Mouse (Mus musculus): ENCODE results near the gene Pebp1. TPM values are rescaled to one million over a fixed set of nuclear protein-coding genes. Genes with fewer than 3 reads are reported as not detected.

Gene Pebp1
- 302 TPM for polyA plus RNA-seq (2014; fragmentation: Illumina TruSeq; extraction: RNeasy Lipid Tissue Mini Kit (QIAGEN cat#74804); ENCODE audit: low read depth, low replicate concordance)

DNA sequence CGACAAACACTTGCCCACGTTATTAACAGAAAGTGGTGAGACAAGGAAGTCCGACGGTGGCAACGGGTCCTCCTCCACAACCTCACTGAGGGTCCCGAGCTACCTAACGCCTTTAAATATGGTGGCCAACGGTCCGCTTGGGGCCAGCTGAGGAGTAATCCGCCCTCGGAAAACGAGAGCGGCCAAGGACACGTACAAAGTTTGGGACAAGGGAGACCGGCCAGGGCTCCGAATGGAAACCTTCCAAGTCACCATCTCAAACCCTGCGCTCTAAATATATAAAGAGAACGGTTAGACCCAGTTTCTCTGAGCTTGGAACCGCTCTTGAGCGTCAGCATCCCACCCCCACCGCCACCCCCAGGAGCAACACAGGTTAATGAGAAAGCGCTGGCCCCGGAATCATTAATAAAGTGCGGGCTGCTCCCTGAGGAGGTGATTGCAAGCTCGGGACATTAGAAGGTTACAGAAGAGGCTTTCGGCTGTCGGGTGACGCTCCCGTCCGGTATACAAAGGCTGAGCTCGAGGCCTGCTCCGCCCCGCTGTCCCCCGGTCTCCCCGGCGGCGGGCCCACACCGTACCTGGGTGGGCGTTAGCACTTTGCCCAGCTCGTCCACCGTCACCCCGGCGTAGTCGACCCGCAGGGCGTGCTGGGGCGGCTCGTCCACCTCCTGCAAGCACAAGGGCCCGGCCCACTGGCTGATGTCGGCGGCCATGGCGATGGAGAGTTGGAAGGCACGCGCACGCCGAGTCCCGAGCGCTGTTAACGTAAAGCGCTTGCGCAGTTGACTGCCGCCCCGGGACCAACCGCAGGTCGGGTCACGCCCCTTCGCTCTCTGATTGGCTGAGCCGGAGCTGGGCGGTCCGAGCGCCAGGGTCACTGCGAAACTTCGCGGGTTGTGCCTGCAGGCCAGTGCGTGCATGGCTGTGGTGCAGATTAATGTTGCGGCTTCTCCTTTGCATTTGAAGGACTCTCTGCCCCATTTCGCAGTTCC is at the start of gene Pebp1:
TSS of gene Pebp1 (minus strand) at position 795 of the 992 bp plus-strand sequence.

DNA sequence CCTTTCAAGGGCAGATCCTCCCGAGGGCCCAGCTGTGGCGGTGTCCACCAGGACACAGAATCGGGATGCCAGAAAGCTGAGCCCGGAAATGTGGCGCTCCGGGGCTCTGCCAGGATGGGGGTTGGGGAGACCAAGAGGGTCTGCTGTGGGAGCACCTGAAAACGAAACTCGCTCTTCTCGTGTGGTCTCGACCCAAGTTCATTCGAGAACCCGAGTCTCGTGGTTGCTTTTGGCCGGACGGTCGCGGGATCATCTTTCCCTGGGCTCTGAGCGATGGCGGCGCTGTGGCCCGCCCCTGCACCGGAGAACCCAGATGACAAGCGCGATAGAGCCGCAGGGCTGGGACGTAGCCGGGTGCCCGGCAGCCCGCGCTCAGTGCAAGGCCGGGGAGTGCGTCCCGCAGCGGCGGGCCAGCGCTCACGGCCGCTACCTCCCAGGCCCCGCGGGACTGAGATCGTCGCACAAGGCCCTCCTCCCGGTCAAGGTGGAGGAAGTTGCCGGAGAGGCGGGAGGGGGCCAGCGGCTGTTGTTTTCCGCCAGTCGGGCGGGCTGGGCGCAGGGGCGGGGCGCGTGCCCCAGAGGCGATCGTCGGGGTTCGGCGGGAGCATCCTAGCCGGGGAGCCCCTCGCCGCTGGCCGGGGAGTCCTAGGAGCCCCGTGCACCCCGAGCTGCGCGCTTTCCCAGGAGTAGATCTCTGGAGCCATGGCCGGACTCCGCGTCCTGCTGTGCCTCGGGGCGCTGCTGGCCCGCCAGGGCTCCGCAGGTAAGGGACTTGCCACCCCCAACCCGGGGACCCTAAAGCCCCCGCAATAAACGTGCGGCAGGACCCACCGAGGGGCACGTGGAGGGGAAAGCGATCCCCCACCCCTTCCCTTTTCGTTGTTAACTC is 31.6 kb upstream of the Pebp1 start, which contains the start of gene Vsig10:
TSS of gene Vsig10 (plus strand) at position 343 of the 889 bp plus-strand sequence.

Other genes starting within 250 kb of the Pebp1 start
- gene Suds3, start 171.5 kb downstream of the Pebp1 start, polyA plus RNA-seq (2014; fragmentation: Illumina TruSeq; extraction: RNeasy Lipid Tissue Mini Kit (QIAGEN cat#74804); ENCODE audit: low read depth, low replicate concordance): 44.9 TPM
- gene Taok3, start 167.5 kb downstream of the Pebp1 start, polyA plus RNA-seq (2014; fragmentation: Illumina TruSeq; extraction: RNeasy Lipid Tissue Mini Kit (QIAGEN cat#74804); ENCODE audit: low read depth, low replicate concordance): 6.6 TPM
- gene Vsig10, start 31.5 kb upstream of the Pebp1 start, polyA plus RNA-seq (2014; fragmentation: Illumina TruSeq; extraction: RNeasy Lipid Tissue Mini Kit (QIAGEN cat#74804); ENCODE audit: low read depth, low replicate concordance): 16.6 TPM
- 8.8 TPM for gene Wsb2, start 69.7 kb upstream of the Pebp1 start, polyA plus RNA-seq (2014; fragmentation: Illumina TruSeq; extraction: RNeasy Lipid Tissue Mini Kit (QIAGEN cat#74804); ENCODE audit: low read depth, low replicate concordance)
- 2.7 TPM for gene Rfc5, start 101.4 kb upstream of the Pebp1 start, polyA plus RNA-seq (2014; fragmentation: Illumina TruSeq; extraction: RNeasy Lipid Tissue Mini Kit (QIAGEN cat#74804); ENCODE audit: low read depth, low replicate concordance)
- 0.64 TPM for gene Ksr2, start 126.4 kb upstream of the Pebp1 start, polyA plus RNA-seq (2014; fragmentation: Illumina TruSeq; extraction: RNeasy Lipid Tissue Mini Kit (QIAGEN cat#74804); ENCODE audit: low read depth, low replicate concordance)

Data from testis, adult 10 weeks (tissue).